Mouse (Mus musculus): Measurements from ENCODE around the gene Ascc2. TPM values are rescaled to one million over a fixed set of nuclear protein-coding genes. Genes with fewer than 3 reads are reported as not detected.

Gene Ascc2
- polyA plus RNA-seq, 1 experiment, result 54.5 TPM

DNA sequence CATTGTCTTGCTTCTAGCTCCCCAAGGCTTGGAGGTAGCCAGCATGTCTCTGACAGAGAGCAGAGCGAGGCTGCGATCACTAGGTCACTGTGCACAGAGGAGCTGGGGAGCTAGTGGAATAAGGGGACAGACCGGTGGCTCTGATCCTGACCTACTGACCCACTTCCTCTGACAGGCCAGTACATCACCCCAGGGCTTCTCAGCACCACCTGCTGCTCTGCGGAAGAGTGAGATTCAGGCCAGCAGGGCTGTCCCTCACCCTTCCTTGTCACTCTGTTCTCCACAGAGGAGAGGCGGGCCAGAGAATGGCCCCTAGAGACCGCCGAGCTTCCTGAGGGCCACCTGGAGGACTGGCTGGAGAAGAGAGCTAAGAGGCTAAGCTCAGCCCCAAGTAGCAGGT is 94.2 kb downstream of the Ascc2 start:
- no peaks in the 10 kb centered on the region for H3K4me1 ChIP-seq (ENCODE audit: control insufficient read depth, insufficient read depth, low read length)
- TF ChIP-seq CTCF (IDR thresholded peaks at IDR 0.05; ENCODE audit: control insufficient read depth, insufficient read depth, insufficient replicate concordance, low read depth, low read length), result no peak
- TF ChIP-seq POLR2A (IDR thresholded peaks at IDR 0.05; ENCODE audit: control insufficient read depth, low read depth, low read length), result no peak
- no peak overlapping the region for H3K27ac ChIP-seq (ENCODE audit: control insufficient read depth, insufficient read depth, low read depth, low read length)
- H3K4me3 ChIP-seq (ENCODE audit: control insufficient read depth, low read depth, low read length), result no peak overlapping the region
- H3K27me3 ChIP-seq (ENCODE audit: control insufficient read depth, insufficient read depth, low read length), result no peaks in the 10 kb centered on the region
- no peaks in the 10 kb centered on the region for H3K36me3 ChIP-seq (ENCODE audit: control insufficient read depth, insufficient read depth, low read length)

DNA sequence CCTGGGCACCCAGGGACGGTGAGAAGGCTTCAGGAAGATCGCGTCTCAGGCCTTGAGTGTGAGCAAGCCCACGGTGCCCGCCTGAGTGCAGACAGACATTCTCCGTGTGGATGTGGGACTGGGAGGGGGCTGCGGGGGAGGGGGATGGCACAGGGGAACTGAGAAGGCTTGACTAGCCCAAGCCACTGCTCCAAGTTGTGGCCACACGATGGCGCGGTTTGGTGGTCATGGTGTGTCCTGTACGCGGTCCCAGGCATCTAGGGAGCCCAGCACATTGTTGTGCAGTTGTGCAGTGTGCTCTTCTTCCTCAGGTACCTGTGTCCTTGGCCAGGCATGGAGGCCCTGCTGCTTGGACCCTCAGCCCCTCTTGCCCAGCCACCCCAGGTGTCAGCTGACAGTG is 96.6 kb downstream of the Ascc2 start:
- H3K27me3 ChIP-seq (ENCODE audit: control insufficient read depth, insufficient read depth, low read length), result no peaks in the 10 kb centered on the region
- H3K4me1 ChIP-seq (ENCODE audit: control insufficient read depth, insufficient read depth, low read length), result no peaks in the 10 kb centered on the region
- peak; percentile 15; the same call in 1 of the 2 replicates for TF ChIP-seq CTCF (IDR thresholded peaks at IDR 0.05; ENCODE audit: control insufficient read depth, insufficient read depth, insufficient replicate concordance, low read depth, low read length)
- TF ChIP-seq POLR2A (IDR thresholded peaks at IDR 0.05; ENCODE audit: control insufficient read depth, low read depth, low read length), result no peak
- no peak overlapping the region for H3K4me3 ChIP-seq (ENCODE audit: control insufficient read depth, low read depth, low read length)
- H3K36me3 ChIP-seq (ENCODE audit: control insufficient read depth, insufficient read depth, low read length), result no peaks in the 10 kb centered on the region; the same call in 1 of the 2 replicates
- no peak overlapping the region for H3K27ac ChIP-seq (ENCODE audit: control insufficient read depth, insufficient read depth, low read depth, low read length)

Other genes with a start within 250 kb of the Ascc2 start
- gene Hormad2, start 196.6 kb upstream of the Ascc2 start, polyA plus RNA-seq (2012; rRNA removed), result 13.7 and 15.3 TPM in 2 replicates
- 21.7 and 23.4 TPM in 2 replicates for gene Mtmr3, start 42.9 kb upstream of the Ascc2 start, polyA plus RNA-seq (2012; rRNA removed)
- not detected in 2 replicates for gene Gm11032, start 17.7 kb upstream of the Ascc2 start, polyA plus RNA-seq (2012; rRNA removed)
- gene Uqcr10, start 66.6 kb downstream of the Ascc2 start, polyA plus RNA-seq (2012; rRNA removed), result 399 and 518 TPM in 2 replicates
- gene Zmat5, start 66.9 kb downstream of the Ascc2 start, polyA plus RNA-seq (2012; rRNA removed), result 27.4 and 27.8 TPM in 2 replicates
- gene Cabp7, start 109.0 kb downstream of the Ascc2 start, polyA plus RNA-seq (2012; rRNA removed), result 0.07 and 0.10 TPM in 2 replicates
- gene Nf2, start 211.8 kb downstream of the Ascc2 start, polyA plus RNA-seq (2012; rRNA removed), result 90.2 and 92.5 TPM in 2 replicates
- gene Nipsnap1, start 236.2 kb downstream of the Ascc2 start, polyA plus RNA-seq (2012; rRNA removed), result 2.7 and 3.7 TPM in 2 replicates